Mouse (Mus musculus) liver, embryonic 14.5 days (tissue): ENCODE results near the gene Acadsb. TPM values are rescaled to one million over a fixed set of nuclear protein-coding genes. Genes with fewer than 3 reads are reported as not detected.
A peak's percentile ranks its signal among the peaks of the same experiment; 100 is the strongest.

Experiments used
- ATAC-seq: fragments of 200-750 bp; cut with Nextera tagmentation; 2 replicates; pipeline ENCODE4 v1.8.0; 2017; ENCODE audit warnings: moderate number of reproducible peaks, mild to moderate bottlenecking, moderate library complexity; ENCODE audit not compliant: insufficient read depth
- DNase-seq, 3 experiments: peaks; one replicate each; pipeline ENCODE4 v3.0.0-alpha.2; 2012 to 2013; ENCODE audit warnings: low read depth in 3 of 3, low spot score in 3 of 3
- H3K27ac ChIP-seq: fragments of 300-500 bp; sonication (generic); 2 replicates; pipeline ENCODE4 v1.5.1; 2014; ENCODE audit warnings: moderate library complexity, mild to moderate bottlenecking, control low read depth, inconsistent platforms
- H3K27me3 ChIP-seq: fragments of 300-500 bp; sonication (generic); 2 replicates; pipeline ENCODE4 v1.6.1; 2014; ENCODE audit warnings: mild to moderate bottlenecking, low read length, moderate library complexity; ENCODE audit not compliant: control insufficient read depth, insufficient read depth
- H3K36me3 ChIP-seq: fragments of 300-500 bp; sonication (generic); replicated peaks from 2 replicates; pipeline ENCODE4 v1.6.1; 2014; ENCODE audit warnings: low read depth; ENCODE audit not compliant: control insufficient read depth, insufficient read depth
- H3K4me1 ChIP-seq, 2 experiments: fragments of 200-500 bp in 1 of 2; fragments of 300-500 bp in 1 of 2; sonication (generic) in 1 of 2; replicated peaks; 2 replicates each; pipeline ENCODE4 v1.6.1; 2012 to 2014; ENCODE audit warnings: antibody characterized with exemption in 1 of 2, inconsistent platforms in 1 of 2, low read length in 1 of 2; ENCODE audit not compliant: control insufficient read depth in 2 of 2, insufficient read depth in 2 of 2
- H3K4me2 ChIP-seq: fragments of 300-500 bp; sonication (generic); 2 replicates; pipeline ENCODE4 v1.6.1; 2014; ENCODE audit warnings: low read depth, mild to moderate bottlenecking, control low read depth, moderate library complexity
- H3K4me3 ChIP-seq, 2 experiments: fragments of 200-500 bp in 1 of 2; fragments of 300-500 bp in 1 of 2; sonication (generic) in 1 of 2; 2 replicates each; pipeline ENCODE4 v1.5.1; 2012 to 2014; ENCODE audit warnings: low read depth in 2 of 2, low read length in 2 of 2, mild to moderate bottlenecking in 2 of 2, control low read depth in 1 of 2, inconsistent platforms in 1 of 2, moderate library complexity in 1 of 2; ENCODE audit not compliant: insufficient read depth in 1 of 2
- H3K9ac ChIP-seq: fragments of 300-500 bp; sonication (generic); replicated peaks from 2 replicates; pipeline ENCODE4 v1.6.1; 2014; ENCODE audit warnings: mild to moderate bottlenecking, control low read depth, moderate library complexity
- H3K9me3 ChIP-seq: fragments of 300-500 bp; sonication (generic); 2 replicates; pipeline ENCODE4 v1.6.1; 2016; ENCODE audit warnings: low read length, mixed read lengths; ENCODE audit not compliant: control insufficient read depth
- CTCF ChIP-seq: IDR thresholded peaks from 2 replicates; pipeline ENCODE4 v1.5.1; 2016; ENCODE audit warnings: antibody characterized with exemption, low read depth, control low read depth
- EP300 ChIP-seq: IDR thresholded peaks from 2 replicates; pipeline ENCODE4 v1.6.1; 2016; ENCODE audit warnings: antibody characterized with exemption, low read depth
- WGBS: fragments of 180-500 bp; shearing (Covaris S2); extraction: QIAGEN DNeasy Blood & Tissue Kit; methylation state at CpG from one replicate; pipeline ENCODE4 v1.1.7; 2014; ENCODE audit not compliant: insufficient replicate concordance; 5-methylcytosine and 5-hydroxymethylcytosine counted together
- polyA plus RNA-seq, 2 experiments: library from polyadenylated mRNA; depleted of rRNA in 1 of 2; stranded (reverse) in 1 of 2; unstranded in 1 of 2; fragments of >200 nt; fragmentation: Nextera tagmentation in 1 of 2; extraction: Ambion mirVana in 1 of 2; gene quantifications; 2 replicates each; pipeline versions ENCODE4 v1.2.1 to v1.2.3; 2012 to 2014

The Acadsb gene
- 3.2 and 4.5 TPM in 2 replicates for polyA plus RNA-seq (2012; rRNA removed)
- polyA plus RNA-seq (2014; fragmentation: Nextera tagmentation; extraction: Ambion mirVana) = 30.2 and 33.6 TPM in 2 replicates

- Histone ChIP-seq H3K36me3 (no peaks in the 10 kb centered on the region), H3K4me2 (peak within 1 kb of the TSS; percentile 90), H3K9me3 (no peaks in the 10 kb centered on the region), H3K4me1 (peaks cover 0 to 9% of the 10 kb centered on the region in 2 experiments; a peak in 2 of 4 replicates), H3K9ac (peak within 1 kb of the TSS; percentile 97), H3K4me3 (peak within 1 kb of the TSS; percentile 74 to 92), H3K27ac (peak within 1 kb of the TSS; percentile 71), H3K27me3 (no peaks in the 10 kb centered on the region)
- under 1% methylated on average over 42 of the region's 42 CpGs for WGBS
- DNase-seq (peak; percentile 97 to 98 (median 98)), ATAC-seq (peak; percentile 100)
- peak; percentile 72 for TF ChIP-seq EP300
- TF ChIP-seq CTCF = no peak; the same call in 1 of the 2 replicates
Measured at GRCm38 (mm10) chr7:131410416-131411058, at the start of gene Acadsb, which contains the start of gene Ikzf5. Gene Acadsb, plus strand, starts transcription at chr7:131410601. Gene Ikzf5, minus strand, starts transcription at chr7:131410521.

GRCm38 (mm10) chr7:131362269-131362614 is 48.2 kb upstream of the Acadsb start:
- Histone ChIP-seq H3K9me3 (no peaks in the 10 kb centered on the region), H3K4me1 (peaks cover 9 to 13% of the 10 kb centered on the region in 2 experiments), H3K36me3 (peaks cover 13% of the 10 kb centered on the region), H3K4me3 (peak overlapping the region; percentile 74 to 80), H3K27ac (peak overlapping the region; percentile 67), H3K27me3 (no peaks in the 10 kb centered on the region), H3K9ac (peak overlapping the region; percentile 91), H3K4me2 (peak overlapping the region; percentile 84)
- DNase-seq (no peak), ATAC-seq (peak; percentile 62)
- under 1% methylated on average over 35 of the region's 35 CpGs for WGBS
- TF ChIP-seq CTCF (no peak), EP300 (no peak)

- H3K27ac ChIP-seq = peak within 1 kb of the TSS; percentile 67
- H3K4me2 ChIP-seq = peak within 1 kb of the TSS; percentile 84
- no peak; the same call in 1 of the 2 replicates for TF ChIP-seq CTCF
- no peak for TF ChIP-seq EP300
- peak; percentile 95 for ATAC-seq
- H3K4me3 ChIP-seq = peak within 1 kb of the TSS; percentile 74 to 80
- peaks cover 10% of the 10 kb centered on the region for H3K36me3 ChIP-seq
- no peaks in the 10 kb centered on the region for H3K27me3 ChIP-seq
- WGBS = under 1% methylated on average over 55 of the region's 55 CpGs
- no peaks in the 10 kb centered on the region for H3K9me3 ChIP-seq
- H3K4me1 ChIP-seq = peaks cover 9 to 13% of the 10 kb centered on the region in 2 experiments
- DNase-seq = peak; percentile 84 to 86 (median 86)
- H3K9ac ChIP-seq = peak within 1 kb of the TSS; percentile 91
Measured at GRCm38 (mm10) chr7:131362615-131363300, 47.6 kb upstream of the Acadsb start, which contains the start of gene 2310057M21Rik. Gene 2310057M21Rik, minus strand, starts transcription at chr7:131362759.

- Histone ChIP-seq H3K4me1 (peaks cover 9 to 13% of the 10 kb centered on the region in 2 experiments), H3K4me2 (no peak overlapping the region), H3K36me3 (peaks cover 3% of the 10 kb centered on the region), H3K9me3 (no peaks in the 10 kb centered on the region), H3K27ac (no peak overlapping the region), H3K9ac (no peak overlapping the region), H3K4me3 (no peak overlapping the region), H3K27me3 (no peaks in the 10 kb centered on the region)
- 88% methylated on average over 8 of the region's 8 CpGs for WGBS
- TF ChIP-seq CTCF = no peak
- TF ChIP-seq EP300 = no peak
- ATAC-seq = no peak
- DNase-seq = no peak
Measured at GRCm38 (mm10) chr7:131364131-131364530, 46.3 kb upstream of the Acadsb start.
